In the genomic region with DNA sequence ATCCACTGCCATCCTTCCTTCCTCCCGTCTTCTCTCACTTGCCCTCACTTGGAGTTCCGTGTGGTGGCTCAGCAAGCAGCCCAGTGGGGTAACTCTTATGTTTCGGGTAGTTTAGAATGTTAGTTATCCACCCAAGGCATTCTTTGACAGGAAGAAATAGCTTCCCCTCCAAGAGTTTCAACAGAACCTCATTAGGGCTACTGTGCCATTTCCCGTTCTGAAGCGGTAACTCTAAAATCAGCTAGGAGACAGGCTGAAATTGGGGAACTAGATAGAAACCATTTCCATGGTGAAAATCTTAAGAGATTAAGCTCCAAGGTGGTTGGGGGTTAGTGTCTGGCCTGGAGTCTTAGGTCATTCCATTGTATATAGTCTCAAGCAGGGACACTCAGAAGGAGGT, we compare ENCODE assay signal across 22 mouse cellular contexts. TPM values are rescaled to one million over a fixed set of nuclear protein-coding genes. Genes with fewer than 3 reads are reported as not detected.
DNase-seq lines count a peak whose midpoint lies in the region; ATAC-seq lines count a peak whose summit lies in the region.
"Had no signal": no experiment of that assay in that cellular context is flagged by ENCODE, and none has a peak within 500 bp of the region (broad histone marks: within the 10 kb centered on the region; RNA-seq: fewer than 3 reads in every experiment).

No protein-coding gene starts in this region.

- DNase-seq in lung, postnatal 36 days: peak; percentile 14
- no peak for DNase-seq in lung, postnatal 10 days
- DNase-seq in c-Kit-positive CD71-positive TER-119-positive erythroid progenitor cells, embryonic 14.5 days (ENCODE audit: low spot score): no peak
- DNase-seq in kidney, adult 11 months: no peak
- DNase-seq: adrenal gland, postnatal 14 days; cerebellum, adult 2 months; cerebellum, postnatal 14 days; gastrocnemius, postnatal 10 days; kidney, postnatal 4 days; left cerebral cortex, postnatal 4 days; lung, adult 2 months; right cerebral cortex, adult 18-20 months; right cerebral cortex, postnatal 4 days; thymus, adult 2 months; thymus, postnatal 36 days had no signal

- ATAC-seq in common myeloid progenitor, adult 5-6 weeks (replicated peaks; ENCODE audit: low read depth, poor library complexity, severe bottlenecking): peak; percentile 51
- peak; percentile 59 for ATAC-seq in megakaryocyte progenitor cell, adult 5-6 weeks (replicated peaks; ENCODE audit: poor library complexity)
- ATAC-seq: forebrain, embryonic 13.5 days; hindbrain, postnatal 0 days; intestine, embryonic 15.5 days; midbrain, embryonic 15.5 days had no signal

RNA-seq across cellular contexts. Expression of a gene that starts 4.2 kb away (rescaled TPM):
- not detected in 2 replicates for total RNA-seq in common myeloid progenitor, adult 5-6 weeks (2017)
- total RNA-seq in megakaryocyte progenitor cell, adult 5-6 weeks (2015): 0.05 and 0.22 TPM in 2 replicates
- not detected in 2 replicates for total RNA-seq in megakaryocyte progenitor cell, adult 5-6 weeks (2017)

RNA-seq across cellular contexts. Expression of a gene that starts 21.6 kb away (rescaled TPM):
- total RNA-seq in common myeloid progenitor, adult 5-6 weeks (2017): not detected in 2 replicates
- total RNA-seq in megakaryocyte progenitor cell, adult 5-6 weeks (2015): not detected in 2 replicates
- not detected in 2 replicates for total RNA-seq in megakaryocyte progenitor cell, adult 5-6 weeks (2017)
- total RNA-seq: neutrophil, adult 5-6 weeks had no signal
